Mouse (Mus musculus): ENCODE results near the gene Cd209c.

Gene Cd209c

DNA sequence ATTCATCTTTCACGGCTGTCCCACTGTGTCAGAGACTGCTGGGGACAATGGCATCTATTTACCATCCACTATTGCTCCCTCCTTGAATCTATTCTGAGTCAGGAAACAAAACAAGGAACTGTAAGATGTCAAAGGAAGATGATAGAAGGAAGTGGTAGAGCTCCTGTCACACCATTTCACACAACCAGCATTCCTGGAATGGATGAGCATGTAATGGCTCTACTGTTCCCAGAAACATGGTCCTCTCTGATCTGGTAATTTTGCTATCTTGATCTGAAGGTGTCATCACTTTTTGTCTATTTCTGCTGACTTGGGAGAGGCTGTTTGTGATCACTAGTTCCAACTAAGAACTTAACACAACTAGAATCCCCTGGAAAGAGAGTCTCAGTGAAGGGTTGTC, at the start of gene Cd209c:
Cd209c (minus strand) TSS at position 101 of the 400 bp plus-strand sequence.
- no peak for DNase-seq (ENCODE audit: low read depth in 2 of 2, low spot score in 2 of 2)

DNA sequence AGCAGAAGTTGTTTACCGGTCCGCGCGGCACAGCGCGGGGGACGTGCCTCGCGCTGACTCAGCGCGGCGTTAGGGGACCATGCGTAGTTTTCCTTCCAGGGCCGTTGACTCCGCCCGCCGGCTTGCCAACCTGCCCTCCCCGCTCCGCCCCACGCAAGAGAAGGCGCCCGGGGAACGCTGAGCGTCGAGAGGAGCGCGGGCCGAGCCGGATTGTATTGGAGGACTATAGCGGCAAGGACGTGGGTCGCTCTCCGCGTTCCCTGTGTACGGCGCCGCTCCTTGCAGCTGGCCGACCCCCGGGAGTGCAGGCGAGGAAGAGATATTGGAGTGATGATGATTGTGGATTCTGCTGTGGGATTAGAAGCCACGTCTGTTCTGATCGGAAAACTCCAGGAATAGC, 39.7 kb upstream of the Cd209c start:
- DNase-seq (ENCODE audit: low read depth in 2 of 2, low spot score in 2 of 2): no peak

DNA sequence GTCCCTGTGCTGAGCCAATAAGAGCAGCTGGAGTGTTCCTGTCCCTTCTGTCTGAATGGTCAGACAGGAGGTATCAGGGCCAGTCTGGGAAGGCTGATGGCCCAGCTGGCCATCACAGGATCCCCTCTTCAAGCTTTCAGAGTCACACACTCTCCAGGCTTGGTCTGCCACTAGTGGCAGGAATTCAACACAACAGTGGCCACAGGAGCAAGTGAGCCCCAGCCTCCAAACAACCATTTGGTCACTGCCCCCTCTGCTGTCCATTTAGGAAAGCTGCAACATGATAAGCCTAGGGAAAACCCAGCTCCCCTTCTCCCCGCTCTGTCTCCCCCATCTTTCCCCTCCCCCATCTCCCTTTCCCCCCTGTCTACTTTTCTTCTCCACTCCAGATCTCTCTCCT, 1.5 kb upstream of the Cd209c start:
- no peak for DNase-seq (ENCODE audit: low read depth in 2 of 2, low spot score in 2 of 2)

DNA sequence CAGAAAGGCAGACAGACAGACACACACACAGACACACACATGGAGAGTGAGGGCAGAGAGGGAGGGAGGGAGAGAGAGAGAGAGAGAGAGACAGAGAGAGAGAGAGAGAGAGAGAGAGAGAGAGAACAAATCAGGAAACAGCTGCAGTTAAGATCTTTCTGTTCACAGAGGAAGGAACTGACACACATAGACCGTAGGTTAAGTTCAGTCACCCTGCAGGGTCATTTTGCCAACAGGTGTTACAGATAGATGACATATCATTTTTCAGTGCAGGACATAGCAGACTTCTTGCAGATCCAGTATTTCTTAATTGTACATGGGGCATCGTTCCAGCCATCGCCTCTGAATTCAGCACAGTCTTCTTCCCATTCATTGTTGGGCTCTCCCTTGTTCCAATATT, 14.5 kb downstream of the Cd209c start:
- DNase-seq (ENCODE audit: low read depth in 2 of 2, low spot score in 2 of 2): no peak

DNA sequence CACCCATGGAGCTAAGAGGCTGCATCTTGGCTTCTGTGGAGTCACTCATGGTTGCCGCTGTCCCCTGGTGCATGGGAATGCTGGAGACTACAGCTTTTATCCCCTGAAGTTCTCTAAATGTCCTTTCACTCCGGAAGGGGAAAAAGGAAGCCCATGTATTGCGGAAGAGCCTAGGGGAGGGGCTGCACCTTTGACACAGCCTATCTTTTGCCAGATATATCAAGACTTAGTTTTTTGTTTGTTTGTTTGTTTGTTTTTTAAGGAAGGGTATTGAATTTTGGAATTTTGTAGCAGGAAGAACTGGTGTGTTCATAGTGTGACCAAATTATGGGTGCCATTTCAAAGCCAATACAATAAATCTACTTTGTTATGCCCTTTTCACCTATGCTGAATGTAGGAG, 27.8 kb downstream of the Cd209c start, which contains the start of gene Cd209b:
Cd209b (minus strand) TSS at position 101 of the 400 bp plus-strand sequence.
- DNase-seq (ENCODE audit: low read depth in 2 of 2, low spot score in 2 of 2): no peak

Measured in CD8-positive naive resting alpha-beta T cell, adult 2 months (primary cell).